Mouse (Mus musculus) natural killer cell, adult 2 months (primary cell): ENCODE data around the gene Smtn.

Source experiments
- DNase-seq, 2 experiments: peaks; one replicate each; pipeline ENCODE4 v3.0.0; 2022; ENCODE audit warnings: low spot score in 2 of 2

The Smtn gene

GRCm38 (mm10) chr11:3540451-3541085, at the start of gene Smtn:
Gene Smtn, minus strand, starts transcription at chr11:3540612.
- DNase-seq: no peak

- no peak for DNase-seq
Measured at GRCm38 (mm10) chr11:3588036-3588672, 47.7 kb upstream of the Smtn start.

DNA sequence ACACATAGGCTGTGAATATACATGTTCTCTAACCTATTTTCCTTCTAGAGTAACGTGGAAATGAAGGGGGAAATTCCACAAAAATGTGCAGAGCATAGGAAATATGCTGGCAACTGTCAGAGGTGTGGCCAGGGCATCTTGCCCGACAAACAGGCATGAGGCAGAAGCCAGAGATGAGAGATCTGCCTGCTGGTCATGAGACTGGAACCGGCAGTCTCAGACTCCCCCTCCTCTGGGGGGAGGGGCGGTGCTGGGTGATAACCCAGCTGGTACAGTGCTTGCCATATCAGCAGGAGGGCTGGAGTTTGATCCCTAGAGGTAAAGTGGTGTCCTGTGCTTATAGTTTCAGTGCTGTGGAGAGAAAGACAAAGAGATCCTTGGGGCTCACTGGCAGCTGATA, 46.9 kb upstream of the Smtn start:
- DNase-seq: no peak

- DNase-seq: no peak
Measured at GRCm38 (mm10) chr11:3585983-3586618, 45.7 kb upstream of the Smtn start.

DNA sequence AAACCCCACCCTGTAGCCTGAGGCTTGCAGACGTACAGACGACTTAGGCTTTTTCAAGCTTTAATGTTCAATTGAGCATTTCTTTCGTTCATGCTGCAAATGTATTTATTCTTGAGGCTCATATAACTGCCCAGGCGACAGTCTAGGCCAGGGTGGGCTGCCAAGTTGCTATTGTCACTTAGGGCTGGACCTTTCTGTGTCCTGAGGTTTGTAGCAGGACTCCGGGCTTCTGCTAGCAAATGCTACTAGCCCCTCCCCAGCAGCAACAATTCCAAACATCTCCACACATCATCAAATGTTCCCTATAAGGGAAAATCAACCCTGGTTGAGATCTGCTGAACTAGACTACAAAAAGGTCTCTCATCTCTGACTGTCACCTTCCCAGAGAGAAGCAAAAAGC, 42.7 kb upstream of the Smtn start:
- no peak for DNase-seq

DNA sequence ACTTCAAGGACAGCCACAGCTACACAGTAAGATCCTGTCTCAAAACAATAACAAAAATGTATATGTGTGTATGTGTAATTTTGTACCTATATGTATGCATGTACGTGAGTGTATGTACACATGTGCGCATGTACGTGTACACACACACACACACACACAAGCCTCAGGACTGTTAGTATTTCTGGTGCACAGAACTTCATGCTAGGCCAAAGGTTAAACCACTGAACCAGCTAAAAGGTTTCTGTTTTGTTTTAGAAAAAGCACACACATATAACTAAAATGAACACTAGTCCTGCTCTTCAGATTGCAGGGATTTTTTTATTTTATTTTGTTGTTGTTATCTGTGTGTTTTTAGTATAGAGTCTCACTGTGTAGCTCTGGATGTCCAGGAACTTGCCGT, 41.5 kb upstream of the Smtn start:
- no peak for DNase-seq

DNA sequence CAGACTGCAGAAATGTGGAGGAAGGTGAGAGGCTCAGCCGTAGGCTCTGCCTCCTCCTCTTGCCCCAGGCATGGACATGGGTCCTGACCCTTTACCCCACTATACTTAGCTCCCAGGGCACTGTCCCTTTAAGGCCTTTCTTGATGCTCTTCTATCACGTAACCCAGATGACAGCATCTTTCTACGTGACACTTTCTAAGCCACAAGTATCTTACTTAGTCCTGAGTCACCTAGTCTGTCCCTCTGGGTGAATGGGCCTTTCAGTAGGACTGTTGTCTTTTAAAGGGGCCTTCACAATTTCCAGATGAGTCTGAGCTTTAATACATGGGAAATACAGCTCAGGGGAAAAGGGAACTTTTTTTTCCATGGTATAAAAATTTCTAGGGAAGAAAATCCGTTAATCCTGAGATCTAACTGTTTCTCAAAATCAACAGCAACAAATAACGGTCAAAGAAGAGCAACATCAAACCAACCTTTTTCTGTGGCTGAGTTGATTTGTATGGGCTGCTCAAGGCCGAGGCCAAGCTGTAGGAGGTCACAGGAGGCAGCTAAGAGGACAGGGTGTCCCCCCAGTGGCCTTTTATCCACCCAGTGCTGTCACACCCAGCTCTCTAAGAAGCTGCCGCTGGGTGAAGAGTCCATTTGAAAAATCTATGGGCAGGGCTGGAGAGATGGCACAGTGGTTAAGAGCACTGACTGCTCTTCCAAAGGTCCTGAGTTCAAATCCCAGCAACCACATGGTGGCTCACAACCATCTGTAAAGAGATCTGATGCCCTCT, 40.1 kb upstream of the Smtn start:
- no peak for DNase-seq

GRCm38 (mm10) chr11:3578050-3578725, 37.8 kb upstream of the Smtn start:
- no peak for DNase-seq

GRCm38 (mm10) chr11:3575238-3575637, 34.8 kb upstream of the Smtn start:
- DNase-seq: no peak

- DNase-seq: no peak
Measured at GRCm38 (mm10) chr11:3573092-3573491, 32.7 kb upstream of the Smtn start.

GRCm38 (mm10) chr11:3572181-3572580, 31.8 kb upstream of the Smtn start:
- no peak for DNase-seq

DNA sequence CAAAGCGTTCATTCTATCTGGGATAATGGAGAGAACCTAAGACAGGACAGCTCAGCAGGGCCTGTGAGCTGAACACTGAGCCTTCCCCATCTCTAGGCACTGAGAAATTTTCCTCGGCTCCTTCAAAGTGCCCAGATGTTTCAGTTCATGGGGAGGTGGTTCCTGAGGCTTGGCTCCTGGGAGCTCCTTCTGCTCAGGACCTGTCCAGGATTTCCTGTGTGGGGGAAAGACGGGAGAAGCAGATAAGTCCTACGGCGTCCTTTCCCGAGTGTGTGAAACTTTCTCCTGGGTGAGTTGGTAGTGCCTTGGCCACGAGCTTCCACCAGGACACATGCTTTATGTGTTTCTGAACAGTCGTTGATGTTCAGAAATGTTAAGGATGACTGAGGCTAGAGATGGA, 29.9 kb upstream of the Smtn start:
- DNase-seq: no peak

DNA sequence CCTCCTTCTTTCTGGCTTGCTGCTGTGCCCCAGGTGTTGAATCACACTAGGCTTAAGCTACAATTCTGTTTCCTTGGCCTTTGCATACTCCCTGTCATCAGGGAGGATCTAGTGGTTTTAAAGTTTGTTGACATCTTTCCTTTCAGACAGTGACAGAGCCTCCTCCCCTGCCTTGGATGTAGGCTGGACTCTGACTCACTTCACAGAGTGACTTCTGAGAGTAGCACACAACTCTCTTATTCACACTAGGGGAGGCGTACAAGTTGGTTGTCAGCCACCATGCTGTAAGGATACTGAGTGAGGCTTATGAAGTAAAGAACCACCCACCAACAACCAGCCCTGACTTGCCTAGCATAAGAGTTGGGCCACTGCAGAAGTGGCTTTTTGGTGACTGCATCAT, 27.5 kb upstream of the Smtn start:
- DNase-seq: no peak

GRCm38 (mm10) chr11:3566018-3566417, 25.6 kb upstream of the Smtn start:
- DNase-seq: no peak

- DNase-seq: no peak
Measured at GRCm38 (mm10) chr11:3564451-3564850, 24.0 kb upstream of the Smtn start.

GRCm38 (mm10) chr11:3563853-3564252, 23.4 kb upstream of the Smtn start:
- DNase-seq: no peak

- no peak for DNase-seq
Measured at GRCm38 (mm10) chr11:3560202-3560601, 19.8 kb upstream of the Smtn start.

GRCm38 (mm10) chr11:3557852-3558251, 17.4 kb upstream of the Smtn start:
- DNase-seq: no peak

GRCm38 (mm10) chr11:3554976-3555375, 14.6 kb upstream of the Smtn start:
- DNase-seq: no peak

DNA sequence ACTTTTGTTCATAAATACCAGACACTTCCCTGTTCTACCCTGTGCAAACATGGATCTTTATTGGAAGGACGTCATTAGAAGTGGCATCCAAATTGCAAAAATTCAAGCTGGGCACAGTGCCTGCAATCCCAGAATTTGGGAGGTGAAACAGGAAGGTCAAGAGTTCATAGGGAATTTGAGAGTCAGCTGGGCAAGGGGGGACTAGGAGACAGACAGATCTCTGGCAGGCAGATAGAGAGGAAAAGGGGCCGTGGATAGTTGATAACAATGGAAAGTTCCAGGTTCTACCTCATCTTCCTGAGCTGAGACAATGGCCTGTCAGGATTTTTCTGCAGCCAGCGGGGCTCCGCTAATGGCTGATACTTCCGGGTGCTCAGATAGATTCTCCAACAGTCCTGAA, 9.4 kb upstream of the Smtn start:
- no peak for DNase-seq

DNA sequence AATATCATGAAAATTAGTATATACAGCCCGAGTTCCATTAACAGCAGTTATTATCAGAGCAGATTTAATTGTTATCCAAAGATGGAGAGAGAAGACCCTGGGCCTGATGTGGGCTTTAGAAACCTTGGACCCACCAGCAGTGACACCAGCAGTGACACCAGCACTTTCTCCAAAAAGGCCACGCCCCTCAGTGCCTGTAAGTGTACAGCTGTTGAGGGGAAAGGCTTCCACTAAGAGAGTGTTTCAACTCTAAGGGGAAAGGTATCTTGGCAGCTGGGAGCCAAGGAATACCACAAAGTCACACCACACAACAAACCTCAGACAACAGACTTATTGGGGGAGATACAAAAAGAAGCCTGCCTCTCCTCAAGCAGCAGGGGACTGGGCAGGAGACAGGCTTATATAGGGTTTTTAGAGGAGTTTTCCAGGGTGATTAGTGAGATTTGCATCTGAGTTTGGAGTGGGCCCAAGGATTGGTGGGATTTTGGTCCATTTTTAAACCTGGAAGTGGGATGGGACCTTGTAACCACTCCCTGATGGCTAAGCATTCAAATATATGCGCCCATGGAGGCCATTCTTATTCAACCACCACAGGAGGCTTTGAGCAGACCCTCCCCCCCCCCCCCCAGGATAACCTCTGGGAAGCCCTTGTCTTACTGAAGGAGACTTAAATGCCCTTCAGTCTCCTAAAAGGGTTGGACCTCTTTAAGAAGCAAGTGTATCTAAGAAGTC, 8.3 kb upstream of the Smtn start:
- no peak for DNase-seq
